Mouse (Mus musculus) pancreas, adult 10 weeks (tissue): ENCODE data around the gene Lingo1. TPM values are rescaled to one million over a fixed set of nuclear protein-coding genes. Genes with fewer than 3 reads are reported as not detected.

Experiments used
- polyA plus RNA-seq: library from polyadenylated mRNA; stranded (reverse); fragments of 350-450 nt; fragmentation: Illumina TruSeq; extraction: RNeasy Lipid Tissue Mini Kit (QIAGEN cat#74804); gene quantifications from one replicate; pipeline ENCODE4 v1.2.3, GENCODE M21; 2015; ENCODE audit warnings: low read depth, low replicate concordance; ENCODE audit not compliant: insufficient read depth

Gene Lingo1
- 0.42 TPM for polyA plus RNA-seq

DNA sequence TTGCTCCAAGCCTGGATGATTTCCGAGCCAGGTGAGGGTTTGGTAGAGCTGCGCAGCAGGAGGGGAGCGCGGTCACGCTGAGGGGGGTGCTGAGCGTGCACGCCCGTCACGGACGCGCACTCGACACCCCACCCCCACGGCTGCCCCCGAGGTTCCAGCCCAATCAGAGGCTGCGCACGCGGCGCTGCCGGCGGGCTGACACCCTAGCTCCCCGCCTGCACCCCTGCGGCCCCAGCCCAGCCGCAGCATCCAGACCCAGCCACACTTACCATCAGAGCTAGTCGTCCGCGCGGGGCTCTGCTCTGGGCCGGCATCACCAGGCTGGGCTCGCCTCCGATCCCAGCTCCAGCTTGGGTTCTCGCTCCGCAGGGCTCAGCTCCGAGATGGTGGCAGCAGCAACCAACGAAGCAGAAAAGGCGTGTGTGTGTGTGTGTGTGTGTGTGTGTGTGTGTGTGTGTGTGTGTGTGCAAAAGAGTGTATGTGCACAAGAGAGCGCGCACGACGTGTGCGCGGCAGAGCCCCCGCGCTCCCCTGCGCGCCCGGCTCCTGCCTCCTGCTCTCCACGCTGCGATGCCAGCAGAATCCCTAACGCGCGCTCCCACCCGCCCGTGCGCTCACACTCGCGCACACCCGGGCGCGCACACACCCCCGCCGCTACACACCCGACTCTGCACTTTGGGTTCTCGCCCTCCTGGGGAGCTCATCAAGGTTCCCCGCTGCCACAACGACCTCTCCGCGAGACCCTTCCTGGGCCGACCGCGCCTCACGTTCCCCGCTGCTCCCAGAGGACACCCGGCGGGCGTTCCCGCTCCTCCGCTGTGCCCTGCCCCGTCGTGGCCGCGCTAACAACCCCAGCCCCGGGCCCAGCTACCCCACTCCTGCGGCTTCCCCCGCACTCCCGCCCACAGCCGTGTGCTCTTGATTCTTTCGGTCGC, at the start of gene Lingo1:
Gene Lingo1 (minus strand): TSS at position 748 of the 935 bp plus-strand sequence.

Other genes starting within 250 kb of the Lingo1 start
- not detected for gene Odf3l1, start 68.2 kb upstream of the Lingo1 start, polyA plus RNA-seq
- gene Cspg4, start 68.6 kb upstream of the Lingo1 start, polyA plus RNA-seq = 3.8 TPM
- 4.6 TPM for gene Snx33, start 131.9 kb upstream of the Lingo1 start, polyA plus RNA-seq
- 35.8 TPM for gene Imp3, start 141.0 kb upstream of the Lingo1 start, polyA plus RNA-seq
- 2.2 TPM for gene Snupn, start 154.4 kb upstream of the Lingo1 start, polyA plus RNA-seq
- gene Ptpn9, start 198.5 kb upstream of the Lingo1 start, polyA plus RNA-seq = 6.2 TPM